Mouse (Mus musculus) limb, embryonic 13.5 days (tissue): ENCODE data around the gene Hes2. TPM values are rescaled to one million over a fixed set of nuclear protein-coding genes. Genes with fewer than 3 reads are reported as not detected.

Experiments used
- ATAC-seq: fragments of 200-750 bp; cut with Nextera tagmentation; 2 replicates; pipeline ENCODE4 v1.8.0; 2017; ENCODE audit warnings: low read depth, moderate number of reproducible peaks, moderate TSS enrichment; ENCODE audit not compliant: low FRiP score
- H3K27ac ChIP-seq: fragments of 300-500 bp; sonication (generic); 2 replicates; pipeline ENCODE4 v1.5.1; 2015; ENCODE audit warnings: inconsistent platforms, mild to moderate bottlenecking, moderate library complexity
- H3K27me3 ChIP-seq: fragments of 300-500 bp; sonication (generic); 2 replicates; pipeline ENCODE4 v1.6.1; 2015; ENCODE audit warnings: mild to moderate bottlenecking, inconsistent platforms
- H3K36me3 ChIP-seq: fragments of 300-500 bp; sonication (generic); 2 replicates; pipeline ENCODE4 v1.6.1; 2015; ENCODE audit warnings: inconsistent platforms, mild to moderate bottlenecking, moderate library complexity
- H3K4me1 ChIP-seq: fragments of 300-500 bp; sonication (generic); 2 replicates; pipeline ENCODE4 v1.6.1; 2015; ENCODE audit warnings: inconsistent platforms
- H3K4me2 ChIP-seq: fragments of 300-500 bp; sonication (generic); replicated peaks from 2 replicates; pipeline ENCODE4 v1.6.1; 2015; ENCODE audit warnings: inconsistent platforms, mild to moderate bottlenecking, moderate library complexity
- H3K4me3 ChIP-seq: fragments of 300-500 bp; sonication (generic); 2 replicates; pipeline ENCODE4 v1.5.1; 2015; ENCODE audit warnings: moderate library complexity, mild to moderate bottlenecking, inconsistent platforms
- H3K9ac ChIP-seq: fragments of 300-500 bp; sonication (generic); 2 replicates; pipeline ENCODE4 v1.6.1; 2015; ENCODE audit warnings: mild to moderate bottlenecking, inconsistent platforms
- H3K9me3 ChIP-seq: fragments of 300-500 bp; sonication (generic); 2 replicates; pipeline ENCODE4 v1.6.1; 2016; ENCODE audit warnings: inconsistent platforms
- WGBS: fragments of 180-500 bp; shearing (Covaris S2); methylation state at CpG from one replicate; pipeline ENCODE4 v1.1.7; 2015; 5-methylcytosine and 5-hydroxymethylcytosine counted together
- polyA plus RNA-seq: library from polyadenylated mRNA; unstranded; fragments of >200 nt; fragmentation: Nextera tagmentation; extraction: Ambion mirVana; gene quantifications from 2 replicates; pipeline ENCODE4 v1.2.1, GENCODE M21; 2015

Gene Hes2
- polyA plus RNA-seq, 1 experiment from 2014 or later = not detected

DNA sequence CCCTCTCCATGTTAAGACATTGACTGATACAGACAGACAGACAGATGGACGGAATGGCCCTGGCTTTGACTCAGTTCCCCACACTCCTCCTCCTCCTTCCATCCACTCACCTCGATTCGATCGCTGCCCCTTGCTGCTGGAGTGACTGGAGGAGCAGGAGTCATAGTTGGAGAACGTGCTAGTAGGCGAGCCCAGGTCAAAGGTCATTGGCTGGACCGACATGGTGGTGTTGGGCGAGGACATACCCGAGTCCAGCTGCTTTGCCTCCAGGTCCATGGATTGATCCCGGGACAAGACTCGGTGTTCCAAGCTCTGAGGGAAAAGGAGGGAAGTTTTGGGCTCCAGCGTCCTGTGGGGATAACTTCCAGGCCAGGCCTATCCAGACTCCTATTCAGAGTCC lies 23.3 kb upstream of the Hes2 start:
- no peak for ATAC-seq
- Histone ChIP-seq H3K27ac (no peak overlapping the region), H3K4me2 (no peak overlapping the region), H3K9ac (no peak overlapping the region), H3K4me3 (no peak overlapping the region), H3K36me3 (no peaks in the 10 kb centered on the region), H3K9me3 (no peaks in the 10 kb centered on the region), H3K27me3 (peaks cover 85% of the 10 kb centered on the region), H3K4me1 (peaks cover 35% of the 10 kb centered on the region)
- WGBS = 83% methylated on average over 12 of the region's 12 CpGs

DNA sequence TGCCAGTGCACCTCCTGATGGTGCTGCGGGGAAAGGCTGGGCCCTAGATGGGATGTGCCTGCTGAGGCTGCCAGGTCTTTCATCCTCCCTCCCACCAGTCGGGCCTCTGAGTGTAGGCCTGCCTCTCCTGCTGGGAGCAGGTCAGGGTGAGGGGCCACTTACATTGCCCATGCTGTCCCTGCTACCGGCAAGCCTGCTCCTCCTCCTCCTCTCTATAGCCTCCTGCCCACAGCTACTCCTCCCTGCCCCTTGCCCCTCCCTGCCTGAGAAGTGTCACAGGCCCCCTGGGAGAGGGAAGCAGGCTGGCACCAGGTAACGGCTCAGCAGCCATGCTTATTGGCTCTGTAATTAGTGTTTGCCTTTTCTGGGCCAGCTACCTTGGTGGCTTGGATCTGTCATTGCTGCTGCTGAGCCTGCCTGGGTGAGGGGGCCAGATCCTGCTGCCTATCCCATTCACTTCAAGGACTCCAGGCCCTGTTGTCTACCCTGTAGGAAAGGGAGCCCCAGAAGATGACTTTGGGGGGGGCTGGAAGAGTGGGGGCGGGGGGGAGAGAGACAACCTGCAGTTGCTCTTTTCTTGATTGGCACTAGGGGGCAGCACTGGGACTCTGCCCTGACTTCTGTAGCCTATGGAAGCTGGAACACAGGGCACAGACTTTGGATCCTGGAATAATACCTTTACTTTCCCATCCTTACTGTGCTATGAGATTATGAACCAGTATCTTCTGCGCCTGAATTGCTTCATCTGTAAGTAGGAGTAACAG lies 22.4 kb upstream of the Hes2 start:
- ATAC-seq = no peak
- 28% methylated on average over 6 of the region's 6 CpGs for WGBS
- H3K27me3 ChIP-seq = peaks cover 83% of the 10 kb centered on the region
- H3K27ac ChIP-seq = no peak overlapping the region
- H3K4me2 ChIP-seq = no peak overlapping the region
- no peaks in the 10 kb centered on the region for H3K9me3 ChIP-seq
- peaks cover 26% of the 10 kb centered on the region for H3K4me1 ChIP-seq
- no peak overlapping the region for H3K4me3 ChIP-seq
- H3K36me3 ChIP-seq = no peaks in the 10 kb centered on the region
- no peak overlapping the region for H3K9ac ChIP-seq

DNA sequence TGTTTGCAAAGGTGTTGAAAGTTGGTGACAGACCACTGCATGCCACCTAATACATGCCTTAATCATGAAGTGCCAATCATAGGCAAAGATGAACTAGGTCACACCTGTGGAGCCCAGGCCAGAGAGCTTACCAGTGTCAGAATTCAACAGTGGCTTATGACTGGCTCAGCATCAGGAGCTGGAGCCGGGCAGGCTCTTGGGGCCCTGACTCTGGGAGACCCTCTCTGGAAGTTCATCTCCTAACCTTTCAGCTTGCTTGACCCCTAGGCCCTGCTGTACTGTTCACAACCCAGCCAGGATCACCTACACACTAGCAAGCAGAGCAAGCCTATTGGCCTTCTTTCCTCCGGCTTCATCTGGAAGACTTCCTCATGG lies 21.8 kb upstream of the Hes2 start:
- H3K9me3 ChIP-seq = no peaks in the 10 kb centered on the region
- H3K27ac ChIP-seq = no peak overlapping the region
- no peak overlapping the region for H3K4me2 ChIP-seq
- peaks cover 20% of the 10 kb centered on the region for H3K4me1 ChIP-seq
- no peaks in the 10 kb centered on the region for H3K36me3 ChIP-seq
- no peak overlapping the region for H3K9ac ChIP-seq
- H3K27me3 ChIP-seq = peaks cover 83% of the 10 kb centered on the region
- WGBS = 86% methylated on average over 2 of the region's 2 CpGs
- ATAC-seq = no peak
- no peak overlapping the region for H3K4me3 ChIP-seq

GRCm38 (mm10) chr4:152138497-152139260 lies 20.0 kb upstream of the Hes2 start:
- WGBS = 2% methylated on average over 50 of the region's 51 CpGs

GRCm38 (mm10) chr4:152140441-152140840 lies 18.2 kb upstream of the Hes2 start:
- no peak for ATAC-seq
- peaks cover 61% of the 10 kb centered on the region for H3K27me3 ChIP-seq
- WGBS = 29% methylated on average over 6 of the region's 6 CpGs
- no peaks in the 10 kb centered on the region for H3K9me3 ChIP-seq
- no peak overlapping the region for H3K9ac ChIP-seq
- H3K36me3 ChIP-seq = no peaks in the 10 kb centered on the region
- no peak overlapping the region for H3K27ac ChIP-seq
- no peak overlapping the region for H3K4me2 ChIP-seq
- H3K4me3 ChIP-seq = no peak overlapping the region
- H3K4me1 ChIP-seq = peaks cover 9% of the 10 kb centered on the region; the same call in 1 of the 2 replicates

More at GRCm38 (mm10) chr4:152138497-152139260, 20.0 kb upstream of the Hes2 start:
- Histone ChIP-seq H3K27ac (no peak overlapping the region), H3K4me2 (peak overlapping the region; percentile 64), H3K4me3 (peak overlapping the region; percentile 45), H3K9me3 (no peaks in the 10 kb centered on the region), H3K27me3 (peaks cover 73% of the 10 kb centered on the region), H3K36me3 (no peaks in the 10 kb centered on the region), H3K4me1 (peaks cover 9% of the 10 kb centered on the region; the same call in 1 of the 2 replicates), H3K9ac (0 out of 2 replicates have a peak overlapping the region, but pooled peaks have one; percentile 10)
- peak; percentile 84 for ATAC-seq

DNA sequence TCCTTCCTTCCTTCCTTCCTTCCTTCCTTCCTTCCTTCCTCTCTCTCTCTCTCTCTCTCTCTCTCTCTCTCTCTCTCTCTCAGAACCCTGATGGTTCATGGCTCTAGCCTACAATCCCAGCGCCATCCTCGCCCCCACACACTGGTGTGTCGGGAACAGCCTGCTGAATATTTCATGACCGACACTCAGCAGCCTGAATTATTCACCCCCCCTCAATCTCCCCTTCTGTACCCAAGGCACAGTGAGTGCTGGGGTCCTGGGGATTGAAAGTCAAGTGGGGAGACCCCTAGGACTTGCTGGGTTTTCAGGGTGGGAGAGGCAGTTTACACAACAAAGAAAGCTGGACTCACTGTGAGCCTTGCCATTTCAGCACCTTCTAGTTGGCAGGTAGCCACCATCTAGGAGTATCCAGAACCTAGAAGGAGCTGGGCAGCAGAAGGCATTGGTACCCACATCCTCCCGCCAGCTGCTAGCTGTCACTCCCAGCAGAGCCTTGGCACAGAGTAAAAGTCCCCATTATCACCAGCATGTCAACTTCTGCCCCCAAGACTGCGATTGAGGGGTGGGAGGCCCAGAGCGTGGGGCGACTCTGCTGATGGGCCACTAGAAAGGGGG lies 17.0 kb upstream of the Hes2 start:
- no peak overlapping the region for H3K9ac ChIP-seq
- H3K27me3 ChIP-seq = peaks cover 59% of the 10 kb centered on the region
- no peaks in the 10 kb centered on the region for H3K36me3 ChIP-seq
- no peak overlapping the region for H3K27ac ChIP-seq
- H3K4me1 ChIP-seq = peaks cover 9% of the 10 kb centered on the region; the same call in 1 of the 2 replicates
- no peak overlapping the region for H3K4me3 ChIP-seq
- H3K9me3 ChIP-seq = no peaks in the 10 kb centered on the region
- no peak for ATAC-seq
- H3K4me2 ChIP-seq = no peak overlapping the region
- WGBS = 73% methylated on average over 8 of the region's 8 CpGs

DNA sequence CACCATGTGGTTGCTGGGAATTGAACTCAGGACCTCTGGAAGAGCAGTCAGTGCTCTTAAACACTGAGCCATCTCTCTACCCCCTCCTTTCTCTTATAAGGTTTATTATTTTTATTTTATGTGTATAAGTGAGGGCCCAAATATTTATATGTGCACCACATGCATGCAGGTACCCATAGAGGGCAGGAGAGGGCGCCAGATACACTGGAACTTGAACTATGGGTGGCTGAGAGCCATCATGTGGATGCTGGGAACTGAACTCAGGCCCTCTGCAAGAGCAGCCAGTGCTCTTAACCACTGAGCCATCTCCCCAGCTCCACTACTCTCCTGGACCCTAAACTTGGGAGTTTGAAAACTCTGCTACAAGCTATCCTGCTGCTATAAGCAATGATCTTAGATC lies 15.0 kb upstream of the Hes2 start:
- H3K9me3 ChIP-seq = no peaks in the 10 kb centered on the region
- no peak overlapping the region for H3K9ac ChIP-seq
- no peaks in the 10 kb centered on the region for H3K36me3 ChIP-seq
- WGBS = 29% methylated on average over 1 of the region's 1 CpGs
- no peak for ATAC-seq
- H3K27me3 ChIP-seq = peaks cover 59% of the 10 kb centered on the region
- H3K4me1 ChIP-seq = peaks cover 4% of the 10 kb centered on the region; the same call in 1 of the 2 replicates
- H3K4me3 ChIP-seq = no peak overlapping the region
- H3K27ac ChIP-seq = no peak overlapping the region
- no peak overlapping the region for H3K4me2 ChIP-seq

DNA sequence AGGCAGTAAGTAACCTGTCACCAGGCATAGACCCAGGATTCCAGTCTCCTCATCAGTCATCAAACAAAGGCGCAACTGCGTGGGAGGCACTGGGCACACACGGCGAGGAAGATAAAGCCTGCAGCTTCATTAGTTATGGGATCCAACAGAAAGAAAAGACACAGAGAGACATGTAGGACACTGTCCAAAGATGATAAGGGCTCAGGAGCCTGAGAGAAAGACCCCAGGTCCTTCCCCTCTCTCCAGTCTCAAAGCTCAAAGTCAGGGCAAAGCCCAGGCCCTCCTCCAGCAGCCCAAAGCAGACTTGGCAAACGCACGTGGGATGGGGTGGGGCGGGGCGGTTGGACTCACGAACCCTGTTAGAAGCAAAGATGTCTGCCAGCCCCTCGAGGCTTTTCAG lies 13.2 kb upstream of the Hes2 start:
- WGBS = 63% methylated on average over 10 of the region's 10 CpGs
- ATAC-seq = no peak
- H3K36me3 ChIP-seq = no peaks in the 10 kb centered on the region

GRCm38 (mm10) chr4:152146033-152146827 lies 12.4 kb upstream of the Hes2 start:
- H3K4me3 ChIP-seq = no peak overlapping the region
- no peak overlapping the region for H3K9ac ChIP-seq
- H3K27me3 ChIP-seq = peaks cover 64% of the 10 kb centered on the region
- H3K4me2 ChIP-seq = no peak overlapping the region
- 49% methylated on average over 11 of the region's 11 CpGs for WGBS
- no peak for ATAC-seq
- H3K36me3 ChIP-seq = no peaks in the 10 kb centered on the region
- no peaks in the 10 kb centered on the region for H3K4me1 ChIP-seq
- no peaks in the 10 kb centered on the region for H3K9me3 ChIP-seq
- no peak overlapping the region for H3K27ac ChIP-seq

More for the DNA sequence above, 13.2 kb upstream of the Hes2 start:
- H3K27ac ChIP-seq = no peak overlapping the region
- peaks cover 64% of the 10 kb centered on the region for H3K27me3 ChIP-seq
- H3K4me3 ChIP-seq = no peak overlapping the region
- no peaks in the 10 kb centered on the region for H3K4me1 ChIP-seq
- H3K9me3 ChIP-seq = no peaks in the 10 kb centered on the region
- H3K4me2 ChIP-seq = no peak overlapping the region
- H3K9ac ChIP-seq = no peak overlapping the region

DNA sequence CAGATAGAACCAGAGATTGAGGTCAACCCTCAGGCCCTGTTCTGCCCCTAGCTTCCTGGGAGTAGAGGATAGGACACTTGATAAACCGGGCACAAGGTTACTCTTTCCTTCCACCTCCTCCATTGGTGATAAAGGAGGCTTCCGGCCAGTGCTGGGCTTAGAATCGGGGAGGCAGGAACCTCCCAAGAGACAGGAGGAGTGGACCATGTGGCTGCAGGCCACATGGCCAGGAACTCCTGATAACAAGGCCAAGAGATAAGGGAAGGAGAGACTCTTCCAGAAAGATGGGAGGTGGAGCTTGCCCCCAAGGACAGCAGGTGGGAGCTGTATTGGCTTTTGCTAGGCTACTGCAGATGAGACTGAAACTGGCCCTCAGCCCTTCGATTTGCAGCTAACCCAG lies 8.1 kb upstream of the Hes2 start:
- no peak overlapping the region for H3K4me3 ChIP-seq
- H3K9me3 ChIP-seq = no peaks in the 10 kb centered on the region
- ATAC-seq = no peak
- no peak overlapping the region for H3K4me2 ChIP-seq
- H3K36me3 ChIP-seq = no peaks in the 10 kb centered on the region
- no peak overlapping the region for H3K27ac ChIP-seq
- H3K27me3 ChIP-seq = peaks cover 91% of the 10 kb centered on the region
- no peak overlapping the region for H3K9ac ChIP-seq
- H3K4me1 ChIP-seq = peaks cover 17% of the 10 kb centered on the region
- 74% methylated on average over 4 of the region's 4 CpGs for WGBS

- Histone ChIP-seq H3K4me2 (peak overlapping the region; percentile 73), H3K9me3 (no peaks in the 10 kb centered on the region), H3K36me3 (no peaks in the 10 kb centered on the region), H3K27me3 (peaks cover 88% of the 10 kb centered on the region), H3K4me1 (peaks cover 17% of the 10 kb centered on the region), H3K4me3 (peak overlapping the region; percentile 46), H3K27ac (no peak overlapping the region), H3K9ac (peak overlapping the region; percentile 60)
- 24% methylated on average over 7 of the region's 7 CpGs for WGBS
- ATAC-seq = no peak
These were observed 7.2 kb upstream of the Hes2 start for GRCm38 (mm10) chr4:152151451-152151965.
